Mouse (Mus musculus) Patski (cell line): ENCODE results near the gene Galnt13. TPM values are rescaled to one million over a fixed set of nuclear protein-coding genes. Genes with fewer than 3 reads are reported as not detected.

Experiments used
- ATAC-seq: fragments of 100-300 bp; one replicate; pipeline ENCODE4 v1.8.0; 2021
- CTCF ChIA-PET: fragments of 350-600 bp; sonication (Branson Sonifier 250); formaldehyde crosslinking; loops from one replicate; lab custom pipeline; 2022; ENCODE audit warnings: inconsistent platforms; lab: Charles Lee
- POLR2A ChIA-PET: fragments of 350-600 bp; sonication (Branson Sonifier 250); formaldehyde crosslinking; loops from one replicate; lab custom pipeline; 2022; ENCODE audit warnings: antibody characterized with exemption, inconsistent platforms; lab: Charles Lee
- DNase-seq: peaks from one replicate; pipeline ENCODE4 v3.0.0-alpha.2; 2011; ENCODE audit warnings: low read depth, low spot score
- H3K27me3 ChIP-seq: fragments of 371-371 bp; one replicate; pipeline ENCODE4 v1.5.1; 2021
- CTCF ChIP-seq: fragments of 100-300 bp; IDR thresholded peaks from one replicate; pipeline ENCODE4 v1.5.1; 2021
- in situ Hi-C: fragments of 300-500 bp; cut with MboI; formaldehyde crosslinking; loops from 3 replicates; pipeline ENCODE4 v1.11.1; 2018; ENCODE audit warnings: low pct_unique_long_range_greater_than_20kb, mixed read lengths
- polyA plus RNA-seq: library from polyadenylated mRNA; unstranded; gene quantifications from one replicate; pipeline ENCODE4 v1.2.3, GENCODE M21; 2021

Gene Galnt13
- polyA plus RNA-seq: not detected

- DNase-seq (no peak), ATAC-seq (no peak)
- TF ChIP-seq CTCF: no peak
- ChIA-PET POLR2A (no interaction called here), CTCF (no interaction called here)
- in situ Hi-C loops: no loop called here
- no peaks in the 10 kb centered on the region for H3K27me3 ChIP-seq
Observed at GRCm38 (mm10) chr2:54435937-54436735, at the start of gene Galnt13. TSS of gene Galnt13 (plus strand) at chr2:54436317.

GRCm38 (mm10) chr2:54431060-54431459 lies 5.1 kb upstream of the Galnt13 start:
- in situ Hi-C loops: no loop called here
- TF ChIP-seq CTCF: no peak
- ChIA-PET POLR2A (no interaction called here), CTCF (no interaction called here)
- H3K27me3 ChIP-seq: no peaks in the 10 kb centered on the region
- DNase-seq (no peak), ATAC-seq (no peak)

- no peaks in the 10 kb centered on the region for H3K27me3 ChIP-seq
- in situ Hi-C loops: no loop called here
- no peak for ATAC-seq
- no peak for DNase-seq
- ChIA-PET POLR2A (no interaction called here), CTCF (no interaction called here)
- TF ChIP-seq CTCF: no peak
Observed at GRCm38 (mm10) chr2:54435380-54435779, 737 bp upstream of the Galnt13 start.

- CTCF ChIA-PET: no interaction called here
- no peaks in the 10 kb centered on the region for H3K27me3 ChIP-seq
- no peak for TF ChIP-seq CTCF
- in situ Hi-C loops: no loop called here
- ATAC-seq: no peak
- POLR2A ChIA-PET: no interaction called here
- DNase-seq: no peak
Observed at GRCm38 (mm10) chr2:54436736-54437500, 801 bp downstream of the Galnt13 start.

GRCm38 (mm10) chr2:54437501-54437830 lies 1.3 kb downstream of the Galnt13 start:
- in situ Hi-C loops: no loop called here
- no peak for ATAC-seq
- CTCF ChIA-PET: no interaction called here
- no peaks in the 10 kb centered on the region for H3K27me3 ChIP-seq
- DNase-seq: no peak
- TF ChIP-seq CTCF: no peak
- POLR2A ChIA-PET: no interaction called here

- POLR2A ChIA-PET: no interaction called here
- DNase-seq (no peak), ATAC-seq (no peak)
Observed at GRCm38 (mm10) chr2:54442734-54443500, 6.8 kb downstream of the Galnt13 start.

GRCm38 (mm10) chr2:54483426-54483825 lies 47.3 kb downstream of the Galnt13 start:
- ATAC-seq (no peak), DNase-seq (no peak)
- TF ChIP-seq CTCF: no peak
- ChIA-PET CTCF (no interaction called here), POLR2A (no interaction called here)
- H3K27me3 ChIP-seq: no peaks in the 10 kb centered on the region
- in situ Hi-C loops: no loop called here

More at GRCm38 (mm10) chr2:54442734-54443500, 6.8 kb downstream of the Galnt13 start:
- CTCF ChIA-PET: no interaction called here
- H3K27me3 ChIP-seq: no peaks in the 10 kb centered on the region
- in situ Hi-C loops: no loop called here
- TF ChIP-seq CTCF: no peak

GRCm38 (mm10) chr2:54522989-54523388 lies 86.9 kb downstream of the Galnt13 start:
- TF ChIP-seq CTCF: no peak
- ChIA-PET POLR2A (no interaction called here), CTCF (no interaction called here)
- no peak for ATAC-seq
- H3K27me3 ChIP-seq: no peaks in the 10 kb centered on the region
- in situ Hi-C loops: no loop called here
- no peak for DNase-seq

GRCm38 (mm10) chr2:54527073-54527472 lies 91.0 kb downstream of the Galnt13 start:
- DNase-seq: no peak
- no peak for TF ChIP-seq CTCF
- no peak for ATAC-seq
- in situ Hi-C loops: no loop called here
- ChIA-PET CTCF (no interaction called here), POLR2A (no interaction called here)
- H3K27me3 ChIP-seq: no peaks in the 10 kb centered on the region

- no peak for TF ChIP-seq CTCF
- CTCF ChIA-PET: no interaction called here
- no peak for DNase-seq
- H3K27me3 ChIP-seq: no peaks in the 10 kb centered on the region
- POLR2A ChIA-PET: no interaction called here
- no peak for ATAC-seq
- in situ Hi-C loops: no loop called here
Observed at GRCm38 (mm10) chr2:54558357-54559153, 122.4 kb downstream of the Galnt13 start.
